Mouse (Mus musculus): ENCODE measurements around the gene Fus.

- TF ChIP-seq CTCF (IDR thresholded peaks at IDR 0.05): 0 out of 2 replicates have a peak, but pooled peaks have one; percentile 3
- no peak for TF ChIP-seq EP300 (IDR thresholded peaks at IDR 0.05)
Observed at GRCm38 (mm10) chr7:127944614-127945013, 22.6 kb upstream of the Fus start.

All from lung, postnatal 0 days (tissue).